Mouse (Mus musculus) yolk sac, embryonic 10.5 days (tissue): Measurements from ENCODE around the gene Ikzf3.

Experiments used
- DNase-seq: peaks from one replicate; pipeline ENCODE4 v3.0.0-alpha.2; 2017; ENCODE audit warnings: low spot score

Gene Ikzf3

GRCm38 (mm10) chr11:98545711-98546231 lies at the start of gene Ikzf3:
Gene Ikzf3, minus strand, starts transcription at chr11:98546031.
- no peak for DNase-seq

GRCm38 (mm10) chr11:98595473-98595872 lies 49.6 kb upstream of the Ikzf3 start:
- no peak for DNase-seq

- DNase-seq: no peak
These were observed 49.2 kb upstream of the Ikzf3 start for GRCm38 (mm10) chr11:98595021-98595420.

DNA sequence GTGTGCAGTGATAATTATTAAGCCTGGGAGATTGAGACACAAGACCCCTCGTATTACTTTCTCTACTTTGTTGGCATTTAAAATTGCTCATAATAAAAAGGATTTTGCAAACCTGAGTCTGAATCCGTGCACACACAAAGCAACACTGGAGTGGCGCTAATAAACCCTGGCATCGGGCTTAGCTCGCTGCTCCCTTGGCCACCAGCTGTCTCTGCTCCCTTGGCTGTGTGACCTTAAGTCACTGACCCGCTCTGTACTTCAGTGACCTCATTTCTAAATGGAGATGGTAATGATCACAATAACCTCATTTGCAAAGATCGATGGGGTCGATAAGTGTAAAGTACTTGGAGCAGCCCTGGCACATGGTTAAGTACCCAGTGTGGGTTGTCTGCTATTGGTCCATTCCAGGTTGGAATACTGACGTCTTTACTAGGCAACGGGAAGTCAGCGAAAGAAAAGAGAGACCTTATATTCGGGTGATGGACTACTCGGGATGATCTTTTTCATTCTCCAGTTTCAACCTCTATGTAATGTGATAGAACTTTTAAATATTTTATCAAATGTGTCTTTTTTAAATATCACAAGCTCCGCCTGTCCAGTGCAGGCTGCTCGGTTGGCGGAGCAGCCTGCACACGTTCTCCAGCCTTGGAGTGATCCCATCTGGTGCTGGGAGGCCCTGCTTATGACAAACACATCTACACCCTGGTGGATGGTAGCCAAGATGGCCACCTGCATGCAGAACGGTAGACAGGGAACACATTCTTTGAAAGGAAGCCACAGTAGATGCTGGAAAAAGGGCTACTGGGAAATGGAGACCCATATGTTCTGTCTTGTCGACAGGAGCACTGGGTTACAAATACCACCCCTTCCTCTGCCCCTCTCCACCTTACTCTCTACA lies 45.0 kb upstream of the Ikzf3 start:
- no peak for DNase-seq

- DNase-seq: no peak
These were observed 43.5 kb upstream of the Ikzf3 start for GRCm38 (mm10) chr11:98589306-98589705.

DNA sequence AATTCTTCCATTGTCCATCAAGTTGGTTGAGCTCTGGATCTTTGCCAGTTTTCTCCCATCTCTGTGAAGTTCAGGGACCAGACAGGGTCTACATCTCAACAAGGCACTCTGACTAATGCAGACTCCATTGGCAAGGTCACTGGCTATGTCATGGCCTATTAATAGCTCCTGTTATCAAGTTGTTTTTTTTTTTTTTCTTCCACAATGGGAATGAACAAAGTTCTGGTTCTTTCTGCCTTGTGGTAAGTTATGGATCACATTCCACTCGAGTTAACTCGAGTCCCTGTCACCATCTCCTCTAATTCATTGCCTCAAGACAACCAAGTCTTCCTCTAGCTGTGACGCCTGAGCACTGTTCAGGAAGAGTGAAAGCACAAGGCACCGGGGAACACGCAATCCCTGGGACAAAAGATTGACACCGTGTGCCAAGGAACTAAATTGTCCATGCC lies 43.0 kb upstream of the Ikzf3 start:
- no peak for DNase-seq

DNA sequence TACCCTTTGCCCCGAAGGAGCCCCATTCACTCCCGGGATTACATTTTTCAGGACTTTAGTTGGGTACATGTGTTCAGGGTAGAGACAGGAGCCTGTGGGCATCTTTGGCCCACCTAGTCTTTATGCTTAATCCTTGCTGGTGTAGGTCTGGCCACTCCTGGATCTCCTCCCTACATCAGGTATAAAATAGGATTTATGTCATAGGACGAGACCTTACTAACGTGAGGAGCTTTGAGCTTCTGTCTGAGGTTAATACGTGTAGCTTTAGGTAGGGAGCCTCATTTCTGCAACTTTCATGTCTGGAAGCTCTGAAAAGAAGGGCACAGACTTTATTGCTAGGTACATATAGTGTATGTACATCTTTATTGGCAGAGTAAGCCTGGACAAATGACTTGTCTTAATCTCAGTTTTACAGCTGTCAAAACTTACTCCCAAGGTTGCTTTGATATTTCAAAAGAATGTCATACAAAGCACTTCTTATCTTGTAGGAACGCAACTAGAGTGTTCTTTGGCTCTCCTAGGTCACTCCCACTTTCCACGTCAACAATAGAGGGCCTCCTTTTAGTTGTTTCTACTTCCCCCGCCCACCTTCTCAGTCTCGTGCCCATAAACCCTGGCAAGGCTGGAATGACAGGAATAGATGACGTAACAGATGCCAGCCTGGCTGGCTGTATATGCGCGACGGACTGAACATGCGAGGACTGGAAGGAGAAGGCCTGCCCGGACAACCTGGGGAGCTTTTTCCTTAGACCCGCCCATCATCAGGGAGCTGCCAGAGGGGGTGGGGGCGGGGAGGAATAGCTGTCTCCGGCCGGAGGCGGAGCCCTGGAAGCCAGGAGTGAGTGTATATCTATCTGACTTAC lies 42.1 kb upstream of the Ikzf3 start:
- DNase-seq: peak; percentile 93

DNA sequence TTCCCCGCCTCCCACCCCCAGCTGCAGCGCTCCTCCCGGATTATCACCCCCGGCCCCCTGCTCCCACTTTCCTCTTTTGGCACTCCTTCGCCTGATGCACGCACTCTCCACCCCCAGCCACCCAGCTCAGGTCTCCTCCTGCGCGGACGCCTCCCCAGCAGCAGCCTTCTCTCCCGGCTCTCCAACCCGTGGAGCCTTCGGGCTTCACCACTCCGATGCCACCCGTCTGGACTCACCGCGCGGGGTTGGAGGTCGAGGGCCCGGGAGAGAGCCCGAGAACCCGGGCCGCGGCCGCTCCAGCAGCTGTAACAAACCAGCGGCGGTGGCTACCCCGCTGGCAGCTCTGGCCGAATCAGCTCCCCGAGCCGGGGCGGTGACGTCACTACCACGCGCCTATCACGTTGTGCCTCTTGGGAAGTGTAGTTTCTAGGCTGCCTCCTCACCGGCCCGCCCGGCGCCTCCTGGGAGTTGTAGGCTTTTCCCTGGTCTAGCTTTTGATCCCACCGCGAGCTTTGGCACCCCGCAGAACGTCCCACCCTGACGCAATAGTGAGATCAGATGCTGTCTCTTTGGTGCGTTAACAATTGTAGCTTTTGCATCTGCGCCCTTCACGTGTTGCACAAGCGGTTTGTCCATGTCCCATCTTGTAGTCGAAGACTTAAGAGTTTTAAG lies 41.2 kb upstream of the Ikzf3 start, which contains the start of gene Ormdl3:
Gene Ormdl3 (minus strand): TSS at position 477 of the 672 bp plus-strand sequence.
- peak; percentile 98 for DNase-seq

DNA sequence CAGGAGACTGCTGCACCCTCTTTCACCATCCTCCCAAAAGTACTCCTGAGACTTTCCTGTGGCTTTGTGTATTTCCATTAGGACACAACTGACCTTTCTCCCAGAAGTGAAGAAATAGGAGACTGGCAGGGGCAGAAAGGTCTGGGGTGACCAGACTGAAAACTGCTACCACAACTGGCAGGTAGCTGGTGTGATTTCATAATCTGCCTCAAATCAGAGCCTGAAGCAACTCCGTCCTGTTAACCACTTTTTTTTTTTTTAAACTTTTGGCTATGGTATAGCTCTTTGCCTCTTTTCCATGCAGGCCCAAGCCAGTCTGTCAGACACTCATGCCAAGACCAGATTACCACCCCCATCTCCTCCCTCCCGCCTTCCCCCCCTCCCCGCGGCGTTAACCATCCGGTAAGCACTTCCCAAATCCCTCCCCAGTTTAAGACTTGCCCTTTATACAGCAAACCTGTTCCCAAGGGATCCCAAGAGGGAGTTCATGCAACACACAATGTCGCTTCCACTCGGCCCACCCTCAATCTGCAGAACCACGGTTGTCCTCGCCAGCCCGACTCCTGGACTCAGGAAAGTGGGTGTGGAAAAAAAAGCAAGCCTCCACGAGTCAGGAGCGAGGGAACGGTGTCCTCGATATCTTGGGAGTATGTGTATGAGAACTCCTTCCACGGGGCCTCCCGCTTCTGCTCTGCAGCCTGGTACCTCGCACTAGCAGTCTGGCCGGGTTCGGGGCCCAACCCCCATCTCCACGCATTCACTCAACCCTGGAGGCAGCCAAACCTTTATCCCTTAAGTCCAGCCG lies 40.5 kb upstream of the Ikzf3 start:
- no peak for DNase-seq

DNA sequence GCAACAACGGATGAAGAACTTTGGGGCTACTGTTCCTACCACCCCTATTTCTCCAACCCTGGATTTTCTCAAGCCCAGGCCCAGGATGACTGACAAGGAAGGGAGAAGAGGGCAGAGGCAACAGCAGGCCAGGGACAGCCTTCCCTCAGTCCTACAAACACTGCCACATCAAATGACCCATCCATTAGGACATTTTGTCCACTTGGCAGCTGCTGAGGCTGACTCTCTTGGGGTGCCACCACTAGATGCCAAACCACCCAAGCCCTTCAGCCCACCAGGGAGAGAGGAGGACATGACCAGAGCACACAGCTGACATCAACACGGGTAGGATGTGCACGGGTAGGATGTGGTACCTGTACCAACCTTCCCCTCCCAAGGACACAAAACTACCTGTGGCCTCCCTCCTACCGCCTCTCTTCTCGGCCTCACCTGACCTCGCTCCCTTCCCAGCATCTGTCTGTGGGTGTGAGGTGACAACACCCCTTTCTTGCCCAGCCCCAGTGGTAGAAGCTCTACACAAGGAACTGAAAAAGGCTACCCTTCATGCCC lies 38.9 kb upstream of the Ikzf3 start:
- DNase-seq: no peak

GRCm38 (mm10) chr11:98584146-98584545 lies 38.3 kb upstream of the Ikzf3 start:
- DNase-seq: no peak

DNA sequence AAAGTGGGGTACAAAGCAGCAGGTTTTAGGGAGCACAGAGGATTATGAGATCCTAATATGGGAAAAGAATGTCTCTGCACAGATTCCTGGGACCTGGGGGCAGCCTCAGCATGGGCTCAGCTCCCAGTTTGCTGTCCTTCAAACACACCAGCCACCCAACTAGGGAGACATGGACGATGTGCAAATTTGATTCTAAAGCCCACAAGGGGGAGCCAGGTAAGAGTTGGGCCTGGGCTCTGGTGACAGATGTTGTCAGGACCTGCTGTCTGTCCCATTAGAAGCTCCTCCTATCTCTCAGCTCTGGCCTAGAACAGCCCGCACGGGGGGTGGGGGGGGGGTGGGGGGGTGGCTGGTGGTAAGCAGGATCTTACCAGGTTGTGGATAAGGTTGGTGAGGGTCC lies 37.7 kb upstream of the Ikzf3 start:
- no peak for DNase-seq

DNA sequence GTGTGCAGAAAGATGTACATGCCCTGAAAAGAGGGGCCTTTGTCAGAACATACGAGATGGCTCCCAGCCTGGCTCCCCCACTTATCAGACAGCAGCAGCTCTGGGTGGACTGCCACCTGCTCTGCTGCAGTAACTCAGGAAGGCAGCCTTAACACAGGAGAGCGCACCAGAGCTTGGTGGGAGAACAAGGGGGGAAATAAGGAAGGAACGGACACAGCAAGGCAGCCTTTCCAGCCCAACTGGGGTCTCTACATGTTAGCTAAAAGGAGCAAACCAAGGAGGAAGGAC lies 37.4 kb upstream of the Ikzf3 start:
- DNase-seq: no peak

GRCm38 (mm10) chr11:98582551-98583264 lies 36.9 kb upstream of the Ikzf3 start:
- DNase-seq: peak; percentile 24

- DNase-seq: no peak
These were observed 36.2 kb upstream of the Ikzf3 start for GRCm38 (mm10) chr11:98582030-98582388.

- no peak for DNase-seq
These were observed 35.6 kb upstream of the Ikzf3 start for GRCm38 (mm10) chr11:98581286-98582029.

- peak; percentile 81 for DNase-seq
These were observed 34.7 kb upstream of the Ikzf3 start for GRCm38 (mm10) chr11:98580301-98581121.

DNA sequence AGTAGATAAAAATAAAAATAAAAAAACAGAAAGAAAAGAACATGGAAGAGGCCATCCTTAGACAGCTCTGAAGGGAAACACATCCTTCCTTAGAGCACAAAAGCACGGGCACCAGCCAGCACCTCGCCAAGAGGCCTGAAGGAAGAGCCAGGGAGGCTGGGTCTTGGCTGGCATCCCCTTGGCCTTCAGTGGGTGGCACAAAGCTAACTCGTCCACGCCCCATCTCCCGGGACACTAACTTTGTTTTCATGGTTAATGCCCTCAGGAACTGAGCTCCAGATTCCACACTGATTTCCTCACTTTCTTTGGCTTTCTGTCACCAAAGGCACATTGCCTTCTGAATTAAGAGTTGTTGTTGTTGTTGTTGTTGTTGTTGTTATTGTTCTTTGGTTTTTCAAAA lies 31.9 kb upstream of the Ikzf3 start:
- no peak for DNase-seq

- no peak for DNase-seq
These were observed 23.6 kb upstream of the Ikzf3 start for GRCm38 (mm10) chr11:98569461-98569860.
